Comparison of ENCODE assay signal across 8 mouse cellular contexts in genomic region chr14:59365244-59365644, GRCm38 (mm10). TPM values are rescaled to one million over a fixed set of nuclear protein-coding genes. Genes with fewer than 3 reads are reported as not detected.
DNase-seq lines count a peak whose midpoint lies in the region; ATAC-seq and TF ChIP-seq lines count a peak whose summit lies in the region.
"Had no signal": no experiment of that assay in that cellular context is flagged by ENCODE, and none has a peak within 500 bp of the region (broad histone marks: within the 10 kb centered on the region; RNA-seq: fewer than 3 reads in every experiment).

TSS of gene Phf11d (minus strand) at chr14:59365470.

- H3K4me3 ChIP-seq in thymus, adult 2 months (ENCODE audit: control insufficient read depth, insufficient read depth, low read length), result no peak within 1 kb of the TSS
- H3K4me3 ChIP-seq in lung, postnatal 0 days (ENCODE audit: low read depth, low read length), result peak within 1 kb of the TSS; percentile 10; the same call in 1 of the 2 replicates
- H3K4me3 ChIP-seq in hindbrain, postnatal 0 days (ENCODE audit: low read length), result no peak within 1 kb of the TSS
- H3K4me3 ChIP-seq: neural tube, embryonic 13.5 days had no signal

- no peak for TF ChIP-seq EP300 in lung, postnatal 0 days (IDR thresholded peaks at IDR 0.05)

- H3K36me3 ChIP-seq in thymus, adult 2 months (ENCODE audit: control insufficient read depth, insufficient read depth, low read length), result no peaks in the 10 kb centered on the region
- H3K36me3 ChIP-seq in lung, postnatal 0 days (ENCODE audit: insufficient read depth, low read length), result no peaks in the 10 kb centered on the region
- H3K36me3 ChIP-seq in hindbrain, postnatal 0 days (ENCODE audit: insufficient read depth, low read length), result no peaks in the 10 kb centered on the region
- H3K36me3 ChIP-seq: neural tube, embryonic 13.5 days had no signal

- no peaks in the 10 kb centered on the region for H3K27me3 ChIP-seq in thymus, adult 2 months (ENCODE audit: control insufficient read depth, insufficient read depth, low read length)
- H3K27me3 ChIP-seq in lung, postnatal 0 days (replicated peaks; ENCODE audit: insufficient read depth, low read length), result no peaks in the 10 kb centered on the region; the same call in 1 of the 2 replicates
- no peaks in the 10 kb centered on the region for H3K27me3 ChIP-seq in hindbrain, postnatal 0 days (ENCODE audit: insufficient read depth, low read length)
- H3K27me3 ChIP-seq: neural tube, embryonic 13.5 days had no signal

- H3K4me2 ChIP-seq in lung, postnatal 0 days (replicated peaks; ENCODE audit: low read depth, low read length), result peak within 1 kb of the TSS; percentile 50
- H3K4me2 ChIP-seq in hindbrain, postnatal 0 days (ENCODE audit: low read depth, low read length), result no peak within 1 kb of the TSS
- H3K4me2 ChIP-seq: neural tube, embryonic 13.5 days had no signal

- TF ChIP-seq CTCF in thymus, adult 2 months (IDR thresholded peaks at IDR 0.05; ENCODE audit: borderline replicate concordance, control insufficient read depth, extremely low read depth, insufficient read depth, low read length, poor library complexity), result no peak
- no peak for TF ChIP-seq CTCF in brain, embryonic 14.5 days (IDR thresholded peaks at IDR 0.05; ENCODE audit: borderline replicate concordance, extremely low read depth, insufficient read depth, insufficient read length)
- TF ChIP-seq CTCF in lung, postnatal 0 days (IDR thresholded peaks at IDR 0.05), result peak; percentile 55
- no peak for TF ChIP-seq CTCF in hindbrain, postnatal 0 days (IDR thresholded peaks at IDR 0.05; ENCODE audit: low read depth)

- no peak for TF ChIP-seq POLR2A in thymus, adult 2 months (IDR thresholded peaks at IDR 0.05; ENCODE audit: control insufficient read depth, extremely low read depth, insufficient read depth, low read length, poor library complexity)
- TF ChIP-seq POLR2A in brain, embryonic 14.5 days (IDR thresholded peaks at IDR 0.05; ENCODE audit: borderline replicate concordance, extremely low read depth, insufficient read depth, insufficient read length, poor library complexity, severe bottlenecking), result no peak

- H3K9ac ChIP-seq in lung, postnatal 0 days (replicated peaks; ENCODE audit: low read depth), result no peak within 1 kb of the TSS; the same call in 1 of the 2 replicates
- no peak within 1 kb of the TSS for H3K9ac ChIP-seq in hindbrain, postnatal 0 days (replicated peaks; ENCODE audit: low read length)
- H3K9ac ChIP-seq: neural tube, embryonic 13.5 days had no signal

- intact Hi-C loops in heart, postnatal 36 days (cut with DNase I), result no loop called here

- peak; percentile 4 for DNase-seq in thymus, adult 2 months
- no peak for DNase-seq in thymus, adult 18-20 months
- peak; percentile 1 for DNase-seq in brain, embryonic 14.5 days (ENCODE audit: low read depth)
- peak; percentile 70 for DNase-seq in heart, postnatal 36 days
- peak; percentile 87 for DNase-seq in lung, postnatal 0 days (ENCODE audit: low spot score)
- DNase-seq in embryo, embryonic 10.5 days (ENCODE audit: low spot score), result no peak
- no peak for DNase-seq in hindbrain, postnatal 0 days (ENCODE audit: low spot score)

- H3K27ac ChIP-seq in thymus, adult 2 months (ENCODE audit: control insufficient read depth, insufficient read depth, low read length), result peak within 1 kb of the TSS; percentile 43; the same call in 1 of the 2 replicates
- peak within 1 kb of the TSS; percentile 77 for H3K27ac ChIP-seq in lung, postnatal 0 days (ENCODE audit: low read length)
- H3K27ac ChIP-seq in hindbrain, postnatal 0 days, result no peak within 1 kb of the TSS
- H3K27ac ChIP-seq: neural tube, embryonic 13.5 days had no signal

- no peaks in the 10 kb centered on the region for H3K9me3 ChIP-seq in lung, postnatal 0 days (ENCODE audit: low read length)
- H3K9me3 ChIP-seq in hindbrain, postnatal 0 days (ENCODE audit: low read length), result no peaks in the 10 kb centered on the region
- H3K9me3 ChIP-seq: neural tube, embryonic 13.5 days had no signal

- WGBS in thymus, adult 2 months, result 78% methylated on average over 6 of the region's 6 CpGs
- 30% methylated on average over 6 of the region's 6 CpGs for WGBS in lung, postnatal 0 days
- WGBS in hindbrain, postnatal 0 days, result 82% methylated on average over 6 of the region's 6 CpGs

- no peaks in the 10 kb centered on the region for H3K4me1 ChIP-seq in thymus, adult 2 months (replicated peaks; ENCODE audit: control insufficient read depth, insufficient read depth, low read length)
- H3K4me1 ChIP-seq in lung, postnatal 0 days (ENCODE audit: insufficient read depth, low read depth, low read length), result peaks cover 3% of the 10 kb centered on the region; the same call in 1 of the 2 replicates
- no peaks in the 10 kb centered on the region for H3K4me1 ChIP-seq in hindbrain, postnatal 0 days (ENCODE audit: insufficient read depth, low read length)
- H3K4me1 ChIP-seq: neural tube, embryonic 13.5 days had no signal

- peak; percentile 89 for ATAC-seq in lung, postnatal 0 days
- no peak for ATAC-seq in hindbrain, postnatal 0 days

RNA-seq across cellular contexts. Expression of gene Phf11d, which starts in this region (rescaled TPM):
- polyA plus RNA-seq in thymus, adult 2 months (2012; rRNA removed), result 4.5 and 8.2 TPM in 2 replicates
- 0.29 and 0.32 TPM in 2 replicates for polyA plus RNA-seq in brain, embryonic 14.5 days (2012; rRNA removed)
- total RNA-seq in heart, postnatal 36 days (2021), result 1 to 10 TPM; 5.7 to 9.5 TPM
- 11.8 and 12.7 TPM in 2 replicates for polyA plus RNA-seq in lung, postnatal 0 days (2015; fragmentation: Nextera tagmentation; extraction: Ambion mirVana)
- total RNA-seq in hindbrain, postnatal 0 days (2014; rRNA removed), result 0.89 TPM in 1 of 2 replicates, not detected in the other
- 0.25 and 0.61 TPM in 2 replicates for polyA plus RNA-seq in hindbrain, postnatal 0 days (2015; fragmentation: Nextera tagmentation; extraction: Ambion mirVana)

Comparison
In these comparisons a context has a peak if more than half of its experiments do, and no peak if none do; other contexts are left out.
1. DNase-seq: peak in thymus, adult 2 months (single experiment), heart, postnatal 36 days (2 of 2) and lung, postnatal 0 days (single experiment); none in thymus, adult 18-20 months (0 of 2), embryo, embryonic 10.5 days (single experiment) and hindbrain, postnatal 0 days (single experiment).
2. Peak in DNase-seq in brain, embryonic 14.5 days; RNA of the gene not detected or under 1 TPM.